Mouse (Mus musculus): ENCODE measurements around the gene Fiz1. TPM values are rescaled to one million over a fixed set of nuclear protein-coding genes. Genes with fewer than 3 reads are reported as not detected.
"Not testable (repeated sequence)": the region's sequence is repeated elsewhere in the genome, so short reads cannot be mapped to it uniquely, and the experiment has no call there.

The Fiz1 gene
- polyA plus RNA-seq, 1 experiment from 2014 or later = 26.2 TPM

DNA sequence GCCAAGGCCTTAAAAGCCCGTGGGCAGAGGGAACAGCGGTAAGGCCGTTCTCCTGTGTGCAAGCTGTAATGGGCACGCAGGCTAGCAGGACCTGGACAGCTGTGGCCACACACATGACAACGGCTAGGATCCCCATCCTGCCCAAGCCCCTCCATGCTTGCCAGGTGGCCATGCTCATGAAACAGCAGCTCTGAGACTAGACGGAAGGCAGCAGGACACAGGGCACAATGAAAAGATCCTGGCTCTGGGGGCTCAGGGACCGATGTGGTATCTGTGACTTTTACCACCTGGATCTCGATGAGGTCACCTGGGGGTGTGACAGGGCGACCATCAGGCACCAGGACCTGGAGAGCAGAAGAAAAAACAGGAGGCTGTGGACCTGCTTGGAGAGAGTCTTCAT lies 21.6 kb upstream of the Fiz1 start:
- Histone ChIP-seq H3K4me3 (no peak overlapping the region), H3K4me2 (no peak overlapping the region), H3K27ac (no peak overlapping the region), H3K36me3 (peaks cover 49% of the 10 kb centered on the region), H3K4me1 (replicated peaks) (peaks cover 13% of the 10 kb centered on the region), H3K27me3 (no peaks in the 10 kb centered on the region), H3K9ac (no peak overlapping the region), H3K9me3 (replicated peaks) (peaks cover 5% of the 10 kb centered on the region)
- no peak for ATAC-seq (replicated peaks; ENCODE audit: insufficient number of reproducible peaks, insufficient read depth, low FRiP score, low read depth)
- 90% methylated on average over 9 of the region's 9 CpGs for WGBS

- Histone ChIP-seq H3K27me3 (no peaks in the 10 kb centered on the region), H3K9ac (no peak overlapping the region), H3K36me3 (peaks cover 54% of the 10 kb centered on the region), H3K27ac (no peak overlapping the region), H3K9me3 (replicated peaks) (peaks cover 10% of the 10 kb centered on the region), H3K4me2 (no peak overlapping the region), H3K4me1 (replicated peaks) (peaks cover 13% of the 10 kb centered on the region), H3K4me3 (no peak overlapping the region)
- WGBS = 96% methylated on average over 17 of the region's 17 CpGs
- ATAC-seq (replicated peaks; ENCODE audit: insufficient number of reproducible peaks, insufficient read depth, low FRiP score, low read depth) = no peak
Observed at GRCm38 (mm10) chr7:5035628-5036027, 21.1 kb upstream of the Fiz1 start.

- peaks cover 72% of the 10 kb centered on the region for H3K36me3 ChIP-seq
- H3K4me2 ChIP-seq = no peak within 1 kb of the TSS
- H3K27ac ChIP-seq = no peak within 1 kb of the TSS
- no peak within 1 kb of the TSS for H3K4me3 ChIP-seq
- peaks cover 24% of the 10 kb centered on the region for H3K9me3 ChIP-seq (replicated peaks)
- H3K27me3 ChIP-seq = no peaks in the 10 kb centered on the region
- H3K9ac ChIP-seq = no peak within 1 kb of the TSS
- ATAC-seq (replicated peaks; ENCODE audit: insufficient number of reproducible peaks, insufficient read depth, low FRiP score, low read depth) = no peak
- WGBS = 91% methylated on average over 3 of the region's 3 CpGs
- H3K4me1 ChIP-seq (replicated peaks) = peaks cover 7% of the 10 kb centered on the region
Observed at GRCm38 (mm10) chr7:5033818-5034217, 19.3 kb upstream of the Fiz1 start, which contains the start of gene 4632433K11Rik. TSS of gene 4632433K11Rik (plus strand) at chr7:5034118.

- Histone ChIP-seq H3K27me3 (no peaks in the 10 kb centered on the region), H3K4me1 (replicated peaks) (no peaks in the 10 kb centered on the region), H3K27ac (no peak overlapping the region), H3K4me2 (no peak overlapping the region), H3K9ac (no peak overlapping the region), H3K36me3 (peaks cover 90% of the 10 kb centered on the region), H3K9me3 (replicated peaks) (peaks cover 24% of the 10 kb centered on the region), H3K4me3 (no peak overlapping the region)
- no peak for ATAC-seq (replicated peaks; ENCODE audit: insufficient number of reproducible peaks, insufficient read depth, low FRiP score, low read depth)
- 82% methylated on average over 46 of the region's 46 CpGs for WGBS
Observed at GRCm38 (mm10) chr7:5031496-5031895, 17.0 kb upstream of the Fiz1 start.

DNA sequence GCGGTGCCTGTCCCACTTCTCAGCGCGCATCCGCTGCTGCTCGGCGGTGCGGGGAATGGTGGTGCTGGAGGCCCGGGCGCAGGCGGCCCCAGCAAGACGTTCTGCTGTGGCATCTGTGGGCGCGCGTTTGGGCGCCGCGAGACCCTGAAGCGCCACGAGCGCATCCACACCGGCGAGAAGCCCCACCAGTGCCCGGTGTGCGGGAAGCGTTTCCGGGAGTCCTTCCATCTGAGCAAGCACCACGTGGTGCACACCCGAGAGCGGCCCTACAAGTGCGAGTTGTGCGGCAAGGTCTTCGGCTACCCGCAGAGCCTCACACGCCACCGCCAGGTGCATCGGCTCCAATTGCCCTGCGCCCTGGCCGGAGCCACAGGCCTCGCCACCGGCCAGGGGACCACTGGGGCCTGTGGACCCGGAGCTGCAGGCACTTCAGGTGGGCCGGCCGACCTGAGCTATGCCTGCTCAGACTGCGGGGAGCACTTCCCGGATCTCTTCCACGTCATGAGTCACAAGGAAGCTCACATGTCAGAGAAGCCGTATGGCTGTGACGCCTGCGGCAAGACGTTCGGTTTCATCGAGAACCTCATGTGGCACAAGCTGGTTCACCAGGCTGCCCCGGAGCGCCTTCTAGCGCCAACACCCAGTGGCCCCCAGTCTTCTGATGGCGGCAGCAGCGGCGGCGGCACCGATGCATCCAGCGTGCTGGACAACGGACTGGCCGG lies 16.2 kb upstream of the Fiz1 start:
- Histone ChIP-seq H3K4me2 (no peak overlapping the region), H3K4me1 (replicated peaks) (no peaks in the 10 kb centered on the region), H3K36me3 (peaks cover 91% of the 10 kb centered on the region), H3K9ac (no peak overlapping the region), H3K9me3 (replicated peaks) (peaks cover 24% of the 10 kb centered on the region), H3K27ac (no peak overlapping the region), H3K4me3 (no peak overlapping the region), H3K27me3 (no peaks in the 10 kb centered on the region)
- no peak; the same call in 1 of the 2 replicates for ATAC-seq (replicated peaks; ENCODE audit: insufficient number of reproducible peaks, insufficient read depth, low FRiP score, low read depth)
- 81% methylated on average over 63 of the region's 63 CpGs for WGBS

DNA sequence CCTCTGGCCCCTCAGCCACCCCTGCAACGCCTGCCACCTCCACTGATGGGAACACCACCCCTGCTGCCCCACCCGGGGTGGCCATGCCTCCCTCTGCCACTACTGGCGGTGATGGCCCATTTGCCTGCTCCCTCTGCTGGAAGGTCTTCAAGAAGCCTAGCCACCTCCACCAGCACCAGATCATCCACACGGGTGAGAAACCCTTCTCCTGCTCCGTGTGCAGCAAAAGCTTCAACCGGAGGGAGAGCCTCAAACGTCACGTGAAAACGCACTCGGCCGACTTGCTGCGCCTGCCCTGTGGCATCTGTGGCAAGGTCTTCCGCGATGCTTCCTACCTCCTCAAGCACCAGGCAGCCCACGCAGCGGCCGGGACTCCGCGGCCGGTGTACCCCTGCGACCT lies 15.4 kb upstream of the Fiz1 start:
- Histone ChIP-seq H3K36me3 (peaks cover 84% of the 10 kb centered on the region), H3K9me3 (replicated peaks) (peaks cover 24% of the 10 kb centered on the region), H3K4me3 (no peak overlapping the region), H3K27ac (no peak overlapping the region), H3K27me3 (no peaks in the 10 kb centered on the region), H3K4me2 (no peak overlapping the region), H3K4me1 (replicated peaks) (no peaks in the 10 kb centered on the region), H3K9ac (no peak overlapping the region)
- ATAC-seq (replicated peaks; ENCODE audit: insufficient number of reproducible peaks, insufficient read depth, low FRiP score, low read depth) = no peak
- WGBS = 88% methylated on average over 21 of the region's 21 CpGs

DNA sequence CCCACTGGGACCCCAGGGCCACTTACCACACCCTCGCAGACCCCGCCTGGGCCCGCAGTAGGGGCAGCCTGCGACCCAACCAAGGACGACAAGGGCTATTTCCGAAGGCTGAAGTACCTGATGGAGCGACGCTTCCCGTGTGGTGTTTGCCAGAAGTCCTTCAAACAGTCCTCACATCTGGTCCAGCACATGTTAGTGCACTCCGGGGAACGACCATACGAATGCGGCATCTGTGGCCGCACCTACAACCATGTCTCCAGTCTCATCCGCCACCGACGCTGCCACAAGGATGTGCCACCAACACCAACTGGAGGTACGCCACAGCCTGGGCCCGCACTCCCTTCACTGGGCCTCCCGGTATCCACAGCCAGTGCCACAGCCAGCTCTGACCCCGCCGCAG lies 15.0 kb upstream of the Fiz1 start:
- H3K4me2 ChIP-seq = no peak overlapping the region
- no peak overlapping the region for H3K9ac ChIP-seq
- ATAC-seq (replicated peaks; ENCODE audit: insufficient number of reproducible peaks, insufficient read depth, low FRiP score, low read depth) = no peak
- H3K36me3 ChIP-seq = peaks cover 80% of the 10 kb centered on the region
- H3K4me1 ChIP-seq (replicated peaks) = no peaks in the 10 kb centered on the region
- no peak overlapping the region for H3K4me3 ChIP-seq
- H3K27me3 ChIP-seq = no peaks in the 10 kb centered on the region
- H3K9me3 ChIP-seq (replicated peaks) = peaks cover 24% of the 10 kb centered on the region
- WGBS = 91% methylated on average over 22 of the region's 22 CpGs
- H3K27ac ChIP-seq = no peak overlapping the region

DNA sequence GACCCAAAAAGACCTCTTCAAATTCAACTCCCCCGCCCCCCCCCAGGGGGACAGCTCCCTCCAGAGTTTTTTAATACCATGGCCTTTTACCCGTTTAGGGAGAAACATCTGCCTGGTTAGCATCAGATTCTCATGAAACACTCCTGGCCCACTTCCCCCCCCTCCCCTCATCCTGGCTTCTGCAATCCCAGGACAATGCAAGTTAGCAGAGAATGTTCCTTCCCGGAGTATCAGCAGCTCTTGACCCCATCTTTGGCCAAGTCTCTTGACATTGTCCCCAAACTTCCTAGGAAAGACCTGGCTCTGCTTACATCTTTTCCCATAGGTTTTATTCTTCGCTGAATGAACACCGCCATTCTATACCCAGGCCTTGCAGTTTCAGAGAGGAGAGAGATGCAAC lies 6.7 kb upstream of the Fiz1 start:
- Histone ChIP-seq H3K4me1 (replicated peaks) (peaks cover 13% of the 10 kb centered on the region), H3K36me3 (peaks cover 18% of the 10 kb centered on the region; the same call in 1 of the 2 replicates), H3K9ac (peak overlapping the region; percentile 93), H3K27ac (peak overlapping the region; percentile 96), H3K9me3 (replicated peaks) (no peaks in the 10 kb centered on the region), H3K4me3 (peak overlapping the region; percentile 85), H3K4me2 (peak overlapping the region; percentile 67), H3K27me3 (no peaks in the 10 kb centered on the region)
- WGBS = 50% methylated on average over 5 of the region's 5 CpGs
- ATAC-seq (replicated peaks; ENCODE audit: insufficient number of reproducible peaks, insufficient read depth, low FRiP score, low read depth) = no peak

DNA sequence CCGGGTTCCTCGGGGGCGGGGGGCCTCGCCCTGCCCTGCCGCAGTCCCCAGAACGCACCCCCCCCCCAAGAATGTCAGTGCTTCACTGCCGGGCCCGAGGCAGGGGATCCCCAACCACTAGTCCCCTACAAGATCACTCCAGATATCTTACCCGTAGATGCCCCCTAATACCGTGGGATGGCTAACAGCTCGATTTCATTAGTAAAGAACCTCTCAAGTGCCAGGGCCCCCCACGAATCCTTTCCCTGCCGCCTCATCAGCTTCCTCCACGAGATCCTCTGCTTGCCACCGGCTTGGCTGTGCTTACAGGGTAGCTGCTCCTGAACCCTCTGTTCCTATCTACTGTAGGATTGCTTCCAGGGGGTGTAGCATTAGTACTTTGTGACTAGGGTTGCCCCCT lies 6.2 kb upstream of the Fiz1 start:
- peaks cover 17% of the 10 kb centered on the region for H3K4me1 ChIP-seq (replicated peaks)
- peak overlapping the region; percentile 93 for H3K9ac ChIP-seq
- under 1% methylated on average over 15 of the region's 15 CpGs for WGBS
- no peaks in the 10 kb centered on the region for H3K9me3 ChIP-seq (replicated peaks)
- H3K27me3 ChIP-seq = no peaks in the 10 kb centered on the region
- ATAC-seq (replicated peaks; ENCODE audit: insufficient number of reproducible peaks, insufficient read depth, low FRiP score, low read depth) = no peak
- H3K4me2 ChIP-seq = peak overlapping the region; percentile 67
- H3K4me3 ChIP-seq = peak overlapping the region; percentile 85
- H3K27ac ChIP-seq = peak overlapping the region; percentile 96
- peaks cover 15% of the 10 kb centered on the region; the same call in 1 of the 2 replicates for H3K36me3 ChIP-seq

GRCm38 (mm10) chr7:5020000-5020681 lies 5.6 kb upstream of the Fiz1 start, which contains the start of the genes Zfp865 and Ccdc106:
TSS of gene Zfp865 (plus strand) at chr7:5020376.
TSS of gene Ccdc106 (plus strand) at chr7:5020553.
- peaks cover 15% of the 10 kb centered on the region; the same call in 1 of the 2 replicates for H3K36me3 ChIP-seq
- no peaks in the 10 kb centered on the region for H3K27me3 ChIP-seq
- peak within 1 kb of the TSS; percentile 67 for H3K4me2 ChIP-seq
- no peaks in the 10 kb centered on the region for H3K9me3 ChIP-seq (replicated peaks)
- peak within 1 kb of the TSS; percentile 96 for H3K27ac ChIP-seq
- H3K4me1 ChIP-seq (replicated peaks) = peaks cover 17% of the 10 kb centered on the region
- ATAC-seq (replicated peaks; ENCODE audit: insufficient number of reproducible peaks, insufficient read depth, low FRiP score, low read depth) = peak; percentile 84
- peak within 1 kb of the TSS; percentile 85 for H3K4me3 ChIP-seq
- H3K9ac ChIP-seq = peak within 1 kb of the TSS; percentile 93
- under 1% methylated on average over 49 of the region's 49 CpGs for WGBS

- 26% methylated on average over 8 of the region's 8 CpGs for WGBS
- not testable (repeated sequence) for H3K9me3 ChIP-seq (replicated peaks); ATAC-seq (replicated peaks; ENCODE audit: insufficient number of reproducible peaks, insufficient read depth, low FRiP score, low read depth); H3K27me3 ChIP-seq
- H3K4me1 ChIP-seq (replicated peaks) = peaks cover 17% of the 10 kb centered on the region
- H3K9ac ChIP-seq = peak overlapping the region; percentile 58
- peak overlapping the region; percentile 96 for H3K27ac ChIP-seq
- H3K4me3 ChIP-seq = peak overlapping the region; percentile 85
- H3K36me3 ChIP-seq = peaks cover 15% of the 10 kb centered on the region; the same call in 1 of the 2 replicates
- peak overlapping the region; percentile 62 for H3K4me2 ChIP-seq
Observed at GRCm38 (mm10) chr7:5019576-5019975, 5.1 kb upstream of the Fiz1 start.

All from heart, embryonic 15.5 days (tissue).